Mouse (Mus musculus): ENCODE results near the gene Nfia.

- TF ChIP-seq CTCF (IDR thresholded peaks at IDR 0.05; ENCODE audit: insufficient read depth, low read depth, low read length), result no peak
- no peak for TF ChIP-seq POLR2A (IDR thresholded peaks at IDR 0.05; ENCODE audit: insufficient read depth, low read depth, low read length)
Measured at GRCm38 (mm10) chr4:98102625-98103336, 330.2 kb downstream of the Nfia start.
